Mouse (Mus musculus): ENCODE data around the gene Tgif2. TPM values are rescaled to one million over a fixed set of nuclear protein-coding genes. Genes with fewer than 3 reads are reported as not detected.
"Not testable (repeated sequence)": the region's sequence is repeated elsewhere in the genome, so short reads cannot be mapped to it uniquely, and the experiment has no call there.

Gene Tgif2
- polyA plus RNA-seq, 1 experiment, result 4.6 TPM

GRCm38 (mm10) chr2:156843331-156843730 is 3.5 kb downstream of the Tgif2 start:
- no peak for DNase-seq (ENCODE audit: low spot score)

DNA sequence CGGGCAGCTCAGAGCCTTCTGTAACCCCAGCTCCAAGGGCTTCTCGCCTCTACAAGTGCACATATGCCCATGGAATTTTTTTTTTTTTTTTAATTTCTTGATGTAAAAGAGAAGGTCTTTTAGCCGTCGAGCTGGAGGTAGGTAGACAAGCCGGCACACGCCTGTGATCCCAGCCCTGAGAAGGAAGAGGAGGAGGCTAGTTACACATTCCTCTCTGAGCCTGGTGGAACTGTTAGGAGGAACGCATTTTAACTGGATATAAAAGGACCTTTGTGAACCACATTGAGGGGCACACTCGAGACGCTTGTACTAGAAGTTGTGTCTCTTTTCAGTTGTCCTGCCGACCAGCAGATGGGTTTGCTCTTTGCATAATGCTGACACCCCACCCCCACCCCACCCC is 4.9 kb downstream of the Tgif2 start:
- DNase-seq (ENCODE audit: low spot score), result no peak

DNA sequence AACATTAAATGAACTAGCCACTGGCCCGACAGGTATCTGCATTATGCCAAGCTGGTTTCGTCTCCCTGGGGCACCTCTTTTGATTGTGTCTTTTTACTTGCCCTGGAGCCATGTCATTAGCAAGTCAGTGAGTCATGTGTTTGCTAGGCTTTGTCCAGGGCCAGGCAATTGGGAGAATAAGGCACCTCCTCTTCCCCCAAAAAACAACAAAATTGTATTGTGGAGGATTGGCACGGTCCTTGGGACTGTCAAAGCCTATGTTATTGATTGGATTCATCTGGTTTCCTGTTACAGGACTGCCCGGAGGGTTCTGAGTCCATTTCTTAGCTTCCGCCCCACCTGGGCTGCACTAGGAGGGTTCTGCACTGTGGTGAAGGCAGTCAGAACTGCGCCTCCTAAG is 7.8 kb downstream of the Tgif2 start:
- no peak for DNase-seq (ENCODE audit: low spot score)

DNA sequence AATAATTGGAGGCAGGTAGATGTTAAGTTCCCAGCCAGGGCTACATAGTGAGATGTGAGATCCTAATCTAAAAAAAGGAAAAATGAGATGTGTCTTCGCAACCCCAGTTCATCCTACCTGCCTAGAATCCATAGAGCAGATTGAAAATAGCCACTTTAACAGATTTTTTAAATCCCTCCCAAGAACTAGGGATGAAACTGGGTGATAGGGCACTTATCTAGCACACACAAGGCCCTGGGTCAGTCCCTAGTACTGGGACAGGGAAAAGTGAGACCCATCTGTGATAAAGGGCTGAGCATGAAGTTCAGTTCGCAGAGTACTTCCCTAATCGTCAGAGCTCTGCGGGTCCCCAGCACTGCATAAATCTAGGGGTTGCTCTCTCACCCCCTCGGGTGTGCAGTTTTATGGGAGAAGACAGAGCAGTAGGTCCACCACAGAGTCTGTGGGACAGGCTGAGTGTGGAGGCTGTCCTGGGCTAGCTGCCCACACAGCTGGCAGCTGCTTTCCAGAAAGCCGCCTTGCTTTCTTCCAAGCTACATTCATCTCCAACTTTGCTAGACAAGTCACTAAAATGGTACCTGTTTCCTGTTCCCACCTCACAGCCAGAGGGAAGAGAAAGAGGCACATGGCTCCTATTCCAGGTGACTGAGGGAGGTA is 8.8 kb downstream of the Tgif2 start:
- no peak for DNase-seq (ENCODE audit: low spot score)

- DNase-seq (ENCODE audit: low spot score), result no peak
These were observed 10.7 kb downstream of the Tgif2 start for GRCm38 (mm10) chr2:156850505-156850904.

DNA sequence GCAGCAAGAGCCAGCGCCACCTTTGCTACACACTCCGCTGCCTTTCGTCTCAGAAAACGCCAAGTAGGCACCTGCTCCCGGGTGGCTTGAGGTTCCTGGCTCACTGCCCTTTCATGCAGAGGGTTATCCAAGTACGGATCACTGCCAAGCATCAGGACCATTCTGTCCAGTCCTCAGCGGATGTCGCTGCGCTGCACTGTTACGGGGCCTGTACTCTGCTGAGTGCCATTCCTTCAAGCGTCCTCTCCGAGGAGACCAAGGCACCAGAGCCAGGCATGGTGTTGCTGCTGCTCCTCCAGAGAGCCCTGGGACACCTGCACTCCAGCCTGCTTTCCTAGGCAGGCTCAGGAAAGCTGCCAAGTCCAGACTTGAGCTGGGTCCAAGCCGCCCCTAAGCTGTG is 13.8 kb downstream of the Tgif2 start:
- not testable (repeated sequence) for DNase-seq (ENCODE audit: low spot score)

GRCm38 (mm10) chr2:156853999-156854771 is 14.4 kb downstream of the Tgif2 start:
- DNase-seq (ENCODE audit: low spot score), result not testable (repeated sequence)

- DNase-seq (ENCODE audit: low spot score), result no peak
These were observed 16.5 kb downstream of the Tgif2 start for GRCm38 (mm10) chr2:156856311-156856710.

- DNase-seq (ENCODE audit: low spot score), result no peak
These were observed 17.6 kb downstream of the Tgif2 start for GRCm38 (mm10) chr2:156857385-156857791.

DNA sequence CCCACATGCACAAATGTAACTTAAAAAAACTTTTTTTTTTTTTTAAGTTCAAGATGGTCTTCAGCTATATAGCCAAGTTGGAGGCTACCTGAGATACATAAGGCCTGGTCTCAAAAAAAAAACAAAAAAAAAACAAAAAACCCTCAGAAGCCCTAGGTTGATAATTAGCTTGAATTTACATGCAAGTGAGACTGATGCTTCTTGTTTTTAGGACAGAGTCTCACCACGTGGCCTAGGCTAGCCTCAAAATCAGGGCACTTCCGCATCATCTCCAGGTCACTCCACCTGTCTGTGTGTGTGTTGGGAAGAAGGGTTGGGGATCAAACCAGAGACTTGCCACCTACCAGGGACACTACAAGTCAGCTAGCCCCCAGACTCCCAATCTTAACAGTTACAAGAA is 18.0 kb downstream of the Tgif2 start, which contains the start of gene 4930518I15Rik:
Gene 4930518I15Rik, minus strand, starts transcription at position 112 of the 400 bp plus-strand sequence.
- DNase-seq (ENCODE audit: low spot score), result no peak

DNA sequence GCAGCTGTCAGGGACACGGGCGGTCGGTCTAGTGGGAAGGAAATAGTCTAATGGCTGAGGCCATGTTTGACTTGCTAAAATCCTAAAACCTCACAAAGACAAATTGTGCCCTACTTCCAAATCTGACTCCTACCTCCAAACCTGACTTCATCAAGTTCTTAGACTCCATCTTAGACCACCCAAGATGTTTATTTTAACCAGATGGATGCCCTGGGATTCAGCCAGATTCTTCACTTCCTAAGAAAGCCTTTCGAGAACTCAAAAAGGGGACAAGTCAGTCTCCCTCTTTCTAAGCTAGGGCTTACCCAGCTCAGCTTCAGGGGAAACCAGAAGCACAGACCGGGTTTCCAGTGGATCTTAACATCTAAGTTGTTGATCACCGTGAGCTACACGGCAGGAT is 18.9 kb downstream of the Tgif2 start:
- DNase-seq (ENCODE audit: low spot score), result no peak

DNA sequence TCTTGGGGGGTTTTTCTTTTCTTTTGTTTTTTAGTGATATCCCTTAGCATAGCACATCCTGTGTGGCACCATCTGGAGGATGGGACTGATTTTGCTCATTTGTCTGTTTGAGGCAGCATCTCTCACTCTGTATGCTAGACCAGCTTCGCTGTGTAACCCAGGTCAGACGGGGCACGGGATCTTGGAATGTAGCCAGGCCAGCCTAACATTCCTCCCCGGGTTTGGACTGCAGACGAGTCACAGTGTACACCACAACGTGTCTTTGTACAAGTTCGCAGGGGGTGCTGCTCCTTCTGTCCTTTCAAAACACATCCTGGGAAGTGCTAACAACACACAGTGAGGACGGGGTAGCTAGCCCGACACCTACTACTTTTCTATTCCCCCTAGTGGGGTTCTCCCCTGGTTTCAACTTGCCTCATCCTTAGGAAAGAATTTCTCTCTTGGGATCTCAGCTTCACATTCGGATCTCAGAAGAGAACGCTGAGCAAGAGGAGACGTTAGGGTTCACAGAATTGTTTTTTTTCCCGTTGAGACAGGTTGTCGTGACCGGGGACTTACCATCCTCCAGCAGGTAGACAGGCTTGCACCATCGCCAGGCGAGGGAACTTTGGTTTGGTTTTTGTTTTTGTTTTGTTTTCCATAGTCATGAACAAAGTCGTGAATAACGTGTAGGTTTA is 22.4 kb downstream of the Tgif2 start:
- no peak for DNase-seq (ENCODE audit: low spot score)

DNA sequence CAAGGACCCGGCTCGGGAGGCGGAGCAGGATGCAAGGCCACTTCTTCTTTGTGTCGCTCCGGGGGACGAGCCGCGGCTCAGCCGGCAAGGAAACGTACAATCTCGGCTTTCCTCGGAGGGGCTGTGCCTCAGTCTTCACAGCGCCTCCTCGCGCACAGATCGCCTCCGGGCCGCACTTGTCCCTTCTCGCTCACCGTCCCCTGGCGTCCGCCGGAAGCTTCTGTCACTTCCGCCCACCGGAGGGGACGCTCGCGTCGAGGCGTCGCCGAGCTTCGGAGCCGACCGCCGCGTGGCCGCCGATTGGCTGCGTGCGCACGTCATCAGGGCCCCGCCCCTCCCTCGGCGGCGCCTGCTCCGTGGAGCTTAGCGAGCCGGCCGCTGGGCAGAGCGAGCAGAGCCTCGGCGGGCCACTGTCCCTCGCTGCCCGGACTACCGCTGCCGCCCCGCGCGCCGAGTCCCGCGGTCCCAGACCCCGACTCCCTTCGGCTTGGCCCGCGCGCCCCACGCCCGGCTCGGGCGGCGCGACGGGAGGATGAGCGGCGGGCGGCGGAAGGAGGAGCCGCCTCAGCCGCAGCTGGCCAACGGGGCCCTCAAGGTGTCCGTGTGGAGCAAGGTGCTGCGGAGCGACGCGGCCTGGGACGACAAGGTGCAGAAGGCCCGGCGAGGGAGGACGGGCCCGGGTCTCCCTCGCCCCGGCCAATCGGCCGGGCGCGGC is 23.1 kb downstream of the Tgif2 start, which contains the start of gene Rab5if:
Gene Rab5if, plus strand, starts transcription at position 357 of the 715 bp plus-strand sequence.
- DNase-seq (ENCODE audit: low spot score), result peak; percentile 94

- DNase-seq (ENCODE audit: low spot score), result peak; percentile 36
These were observed 23.8 kb downstream of the Tgif2 start for GRCm38 (mm10) chr2:156863487-156864160.

- DNase-seq (ENCODE audit: low spot score), result no peak
These were observed 24.7 kb downstream of the Tgif2 start for GRCm38 (mm10) chr2:156864481-156864880.

GRCm38 (mm10) chr2:156868994-156869393 is 29.2 kb downstream of the Tgif2 start:
- DNase-seq (ENCODE audit: low spot score), result no peak

GRCm38 (mm10) chr2:156869554-156869953 is 29.7 kb downstream of the Tgif2 start:
- no peak for DNase-seq (ENCODE audit: low spot score)

DNA sequence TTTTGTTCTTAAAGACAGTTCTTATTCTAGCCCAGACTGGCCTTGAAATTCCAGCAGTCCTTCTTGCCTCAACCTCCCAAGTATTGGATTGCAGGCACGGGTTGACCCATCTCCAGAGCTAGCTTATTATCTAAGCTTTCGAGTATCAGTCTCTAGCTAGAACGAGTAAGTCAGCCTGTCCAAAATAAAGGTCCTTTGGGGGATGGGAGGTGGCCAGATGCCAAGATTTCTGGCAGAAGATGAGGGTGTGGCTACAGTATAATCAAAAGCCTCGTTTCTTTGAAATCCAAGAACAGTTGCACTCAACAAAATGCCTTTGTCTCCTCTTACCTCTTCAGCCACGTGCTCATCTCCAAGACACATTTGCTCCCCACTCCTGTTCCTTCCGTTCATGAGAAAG is 30.7 kb downstream of the Tgif2 start:
- no peak for DNase-seq (ENCODE audit: low spot score)

GRCm38 (mm10) chr2:156873629-156874028 is 33.8 kb downstream of the Tgif2 start:
- DNase-seq (ENCODE audit: low spot score), result no peak

DNA sequence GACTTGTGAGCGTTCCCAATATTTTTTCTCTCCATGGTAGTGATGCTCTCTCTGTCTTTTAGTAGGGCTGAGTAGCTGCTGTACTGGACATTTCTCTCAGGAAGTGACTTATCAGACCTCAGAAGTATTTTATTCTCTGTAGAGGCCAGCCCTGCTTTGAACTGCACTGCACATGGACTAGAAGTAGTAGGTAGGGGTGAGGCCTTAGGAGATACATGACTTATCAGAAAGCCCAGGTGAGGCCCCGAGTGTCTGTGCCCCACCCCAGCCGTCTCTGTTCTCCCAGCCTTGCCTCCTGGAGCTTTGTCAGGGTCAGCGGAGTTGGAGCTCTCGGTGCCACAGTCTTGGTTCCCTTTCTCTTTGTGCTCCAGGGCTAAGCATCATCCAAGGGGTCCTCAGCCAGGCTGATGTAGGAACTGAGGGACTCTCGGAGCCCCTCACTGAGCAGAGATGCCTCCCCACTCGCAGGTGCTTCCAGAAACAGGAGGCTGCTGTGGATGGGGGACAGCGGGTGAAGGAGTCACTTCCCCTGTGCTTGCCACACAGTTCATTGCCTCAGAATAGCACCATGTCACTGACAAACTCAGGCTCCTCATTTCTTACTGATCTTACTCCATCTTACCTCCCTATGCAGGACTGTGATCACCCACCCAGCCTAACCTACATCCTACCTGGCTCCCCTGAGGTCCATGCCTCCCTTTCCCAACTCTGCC is 34.4 kb downstream of the Tgif2 start:
- no peak for DNase-seq (ENCODE audit: low spot score)

Data from urinary bladder, adult 2 months (tissue).